Mouse (Mus musculus): ENCODE measurements around the gene Ctnna3.

- no peak for TF ChIP-seq CTCF (IDR thresholded peaks at IDR 0.05; ENCODE audit: borderline replicate concordance, insufficient read depth, low read depth, low read length)
- no peak for TF ChIP-seq POLR2A (IDR thresholded peaks at IDR 0.05; ENCODE audit: borderline replicate concordance, insufficient read depth, low read length)
These were observed 657.6 kb downstream of the Ctnna3 start for GRCm38 (mm10) chr10:64087521-64087920.
